Mouse (Mus musculus): Measurements from ENCODE around the gene Gm49353.

Gene Gm49353

GRCm38 (mm10) chr10:29198642-29199041 lies at the start of gene Gm49353:
Gm49353 (plus strand) TSS chr10:29198954.
- no peak for DNase-seq (ENCODE audit: low read depth, low spot score)

GRCm38 (mm10) chr10:29155304-29155703 lies 43.5 kb upstream of the Gm49353 start:
- no peak for DNase-seq (ENCODE audit: low read depth, low spot score)

GRCm38 (mm10) chr10:29161664-29162063 lies 37.1 kb upstream of the Gm49353 start:
- no peak for DNase-seq (ENCODE audit: low read depth, low spot score)

GRCm38 (mm10) chr10:29173778-29174177 lies 25.0 kb upstream of the Gm49353 start:
- DNase-seq (ENCODE audit: low read depth, low spot score), result no peak

- DNase-seq (ENCODE audit: low read depth, low spot score), result no peak
Measured at GRCm38 (mm10) chr10:29175656-29176055, 23.1 kb upstream of the Gm49353 start.

GRCm38 (mm10) chr10:29176881-29177280 lies 21.9 kb upstream of the Gm49353 start:
- DNase-seq (ENCODE audit: low read depth, low spot score), result no peak

GRCm38 (mm10) chr10:29178003-29178402 lies 20.8 kb upstream of the Gm49353 start:
- peak; percentile 25 for DNase-seq (ENCODE audit: low read depth, low spot score)

- DNase-seq (ENCODE audit: low read depth, low spot score), result no peak
Measured at GRCm38 (mm10) chr10:29180210-29180609, 18.5 kb upstream of the Gm49353 start.

GRCm38 (mm10) chr10:29181046-29181445 lies 17.7 kb upstream of the Gm49353 start:
- DNase-seq (ENCODE audit: low read depth, low spot score), result no peak

GRCm38 (mm10) chr10:29193769-29194168 lies 5.0 kb upstream of the Gm49353 start:
- no peak for DNase-seq (ENCODE audit: low read depth, low spot score)

GRCm38 (mm10) chr10:29196811-29197210 lies 1.9 kb upstream of the Gm49353 start:
- peak; percentile 42 for DNase-seq (ENCODE audit: low read depth, low spot score)

- peak; percentile 21 for DNase-seq (ENCODE audit: low read depth, low spot score)
Measured at GRCm38 (mm10) chr10:29199835-29200234, 1.1 kb downstream of the Gm49353 start.

GRCm38 (mm10) chr10:29200609-29201008 lies 1.9 kb downstream of the Gm49353 start:
- no peak for DNase-seq (ENCODE audit: low read depth, low spot score)

- DNase-seq (ENCODE audit: low read depth, low spot score), result peak; percentile 71
Measured at GRCm38 (mm10) chr10:29206730-29207129, 8.0 kb downstream of the Gm49353 start.

- no peak for DNase-seq (ENCODE audit: low read depth, low spot score)
Measured at GRCm38 (mm10) chr10:29208735-29209134, 10.0 kb downstream of the Gm49353 start.

GRCm38 (mm10) chr10:29211453-29211852 lies 12.7 kb downstream of the Gm49353 start, which contains the start of gene 9330159F19Rik:
9330159F19Rik (plus strand) TSS chr10:29211606.
- DNase-seq (ENCODE audit: low read depth, low spot score), result no peak

- DNase-seq (ENCODE audit: low read depth, low spot score), result no peak
Measured at GRCm38 (mm10) chr10:29213534-29214100, 14.9 kb downstream of the Gm49353 start.

- DNase-seq (ENCODE audit: low read depth, low spot score), result no peak
Measured at GRCm38 (mm10) chr10:29216957-29217356, 18.2 kb downstream of the Gm49353 start.

- DNase-seq (ENCODE audit: low read depth, low spot score), result no peak
Measured at GRCm38 (mm10) chr10:29217451-29217850, 18.7 kb downstream of the Gm49353 start.

- no peak for DNase-seq (ENCODE audit: low read depth, low spot score)
Measured at GRCm38 (mm10) chr10:29225329-29225728, 26.6 kb downstream of the Gm49353 start.

GRCm38 (mm10) chr10:29231208-29231607 lies 32.5 kb downstream of the Gm49353 start:
- DNase-seq (ENCODE audit: low read depth, low spot score), result no peak

Measured in R1 (cell line).